Mouse (Mus musculus) heart, postnatal 14 days (tissue): ENCODE measurements around the gene Gatad2a. TPM values are rescaled to one million over a fixed set of nuclear protein-coding genes. Genes with fewer than 3 reads are reported as not detected.
A peak's percentile ranks its signal among the peaks of the same experiment; 100 is the strongest.
"Not testable (repeated sequence)": the region's sequence is repeated elsewhere in the genome, so short reads cannot be mapped to it uniquely, and the experiment has no call there.

Experiments used
- DNase-seq, 2 experiments: peaks; one replicate each; pipeline ENCODE4 v3.0.0; 2021 to 2022
- intact Hi-C: fragments of 180-260 bp; cut with DNase I; formaldehyde crosslinking; loops from one replicate; pipeline ENCODE4 v1.15.1; 2025
- long read RNA-seq, 2 experiments: library from polyadenylated mRNA; stranded (forward); transcript quantifications; one replicate each; pipeline ENCODE4 v2.0.0; 2021
- total RNA-seq, 2 experiments: library from RNA; stranded (reverse); gene quantifications; 2 replicates each; pipeline ENCODE4 v1.2.3; 2021

Gene Gatad2a
- total RNA-seq: 10 to 100 TPM; 41.7 to 41.9 TPM
- long read RNA-seq, experiment 1, transcript Gatad2a-206 (13 exons, 3,622 nt): minor isoform, 10 of 59 reads
- long read RNA-seq, experiment 1, transcript Gatad2a-202 (13 exons, 3,363 nt): major isoform, 12 of 59 reads
- long read RNA-seq, experiment 1, partial matches to known transcripts: 10 of 59 reads
- long read RNA-seq, experiment 1, other reads (novel, unspliced or antisense): 27 of 59 reads
- long read RNA-seq, experiment 2, transcript Gatad2a-206 (13 exons, 3,622 nt): minor isoform, 7 of 55 reads
- long read RNA-seq, experiment 2, transcript Gatad2a-202 (13 exons, 3,363 nt): major isoform, 15 of 55 reads
- long read RNA-seq, experiment 2, partial matches to known transcripts: 4 of 55 reads
- long read RNA-seq, experiment 2, other reads (novel, unspliced or antisense): 28 of 55 reads

- intact Hi-C loops: loop anchor here (2.0 kb wide), 1 partner anchor 17 kb away; no protein-coding TSS in a partner anchor
- DNase-seq: peak; percentile 100
These were observed at the start of gene Gatad2a for GRCm38 (mm10) chr8:69995776-69996588. Gene Gatad2a, minus strand, starts transcription at chr8:69996384.

DNA sequence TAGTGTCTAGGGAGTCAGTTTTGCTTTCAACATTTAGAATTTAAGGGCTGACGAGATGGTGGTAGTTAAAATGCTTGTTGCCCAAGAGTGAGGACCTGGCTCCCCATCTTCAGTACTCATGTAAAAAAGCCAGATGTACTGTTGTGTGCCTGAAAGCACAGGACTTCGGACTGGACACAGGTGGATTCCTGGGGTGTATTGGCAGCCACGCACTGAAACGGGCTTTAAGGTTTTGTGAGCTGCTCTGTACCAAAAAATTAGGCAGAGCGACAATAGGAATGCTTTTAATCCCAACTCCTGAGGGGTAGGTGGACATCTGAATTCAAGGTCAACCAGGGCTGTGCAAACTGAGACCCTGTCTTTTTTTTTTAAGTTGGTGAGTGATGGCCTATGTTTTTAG is 47.8 kb upstream of the Gatad2a start:
- intact Hi-C loops: no loop called here
- no peak for DNase-seq

- intact Hi-C loops: no loop called here
- DNase-seq: peak; percentile 96 to 98
These were observed 46.6 kb upstream of the Gatad2a start, which contains the start of the genes Mau2 and Sugp1 for GRCm38 (mm10) chr8:70042583-70043455. Gene Mau2, minus strand, starts transcription at chr8:70042734. Gene Sugp1, plus strand, starts transcription at chr8:70042813.

- peak in 1 of 2 experiments; percentile 41 for DNase-seq
These were observed 45.8 kb upstream of the Gatad2a start for GRCm38 (mm10) chr8:70041885-70042546.

DNA sequence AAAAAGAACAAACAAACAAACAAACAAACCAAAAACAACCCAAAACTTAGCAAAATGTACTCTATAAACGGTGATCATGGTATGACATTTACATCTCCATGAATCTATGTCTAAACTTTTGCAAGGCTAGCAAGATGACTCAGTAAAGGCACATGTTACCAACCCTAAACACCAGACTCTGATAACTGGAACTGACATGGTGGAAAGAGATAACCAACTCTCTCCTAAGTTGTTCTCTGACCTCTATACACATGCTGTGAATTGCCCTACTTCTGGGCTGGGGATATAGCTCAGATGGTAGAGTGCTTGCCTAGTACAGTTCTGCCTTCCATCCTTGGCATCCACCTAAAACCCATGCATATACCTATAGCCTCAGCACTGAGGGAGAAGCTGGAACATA is 41.8 kb upstream of the Gatad2a start:
- intact Hi-C loops: no loop called here
- DNase-seq: no peak

More at GRCm38 (mm10) chr8:70041885-70042546, 45.8 kb upstream of the Gatad2a start:
- intact Hi-C loops: no loop called here

DNA sequence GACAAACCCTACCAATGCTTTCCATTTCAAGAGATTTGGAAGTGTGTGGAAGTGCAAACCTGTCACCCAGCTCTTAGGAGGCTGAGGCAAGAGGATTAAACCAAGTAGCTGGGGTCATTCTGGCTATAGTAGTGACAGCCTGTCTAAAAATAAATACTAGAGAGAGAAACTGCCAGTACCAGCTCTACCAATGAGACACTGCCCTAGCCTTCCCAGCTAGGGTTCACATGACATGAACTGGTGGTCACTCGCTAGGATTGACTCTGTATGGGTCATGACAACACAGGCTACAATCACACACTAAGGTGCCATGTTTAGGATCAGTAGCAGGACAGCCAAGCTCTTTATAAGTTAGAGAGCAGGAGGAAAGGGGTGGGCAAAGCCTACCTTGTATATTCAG is 34.1 kb upstream of the Gatad2a start:
- intact Hi-C loops: no loop called here
- no peak for DNase-seq

- no peak for DNase-seq
- intact Hi-C loops: no loop called here
These were observed 30.0 kb upstream of the Gatad2a start for GRCm38 (mm10) chr8:70026151-70026550.

DNA sequence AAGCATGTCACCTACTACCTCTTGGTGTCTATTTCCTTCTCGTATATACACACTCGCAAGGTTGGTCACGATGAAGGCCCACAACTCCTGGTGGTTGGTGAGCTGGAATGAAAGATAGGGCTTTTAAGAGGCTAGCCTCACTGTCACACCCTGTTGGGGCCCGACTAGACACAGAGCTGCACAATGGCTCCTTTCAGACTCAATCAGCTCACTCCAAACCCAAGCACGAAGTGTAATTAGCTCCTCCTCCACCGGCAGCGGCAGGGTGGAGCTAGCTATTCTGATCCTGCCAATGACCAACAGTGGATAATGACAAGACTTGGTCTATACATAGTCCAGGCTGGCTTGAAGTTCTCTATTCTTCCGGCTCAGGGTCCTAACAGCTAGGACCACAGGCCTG is 27.4 kb upstream of the Gatad2a start:
- intact Hi-C loops: no loop called here
- DNase-seq: no peak

GRCm38 (mm10) chr8:70015017-70015416 is 18.8 kb upstream of the Gatad2a start:
- no peak for DNase-seq
- intact Hi-C loops: no loop called here

GRCm38 (mm10) chr8:70012763-70013162 is 16.6 kb upstream of the Gatad2a start:
- intact Hi-C loops: no loop called here
- no peak for DNase-seq

DNA sequence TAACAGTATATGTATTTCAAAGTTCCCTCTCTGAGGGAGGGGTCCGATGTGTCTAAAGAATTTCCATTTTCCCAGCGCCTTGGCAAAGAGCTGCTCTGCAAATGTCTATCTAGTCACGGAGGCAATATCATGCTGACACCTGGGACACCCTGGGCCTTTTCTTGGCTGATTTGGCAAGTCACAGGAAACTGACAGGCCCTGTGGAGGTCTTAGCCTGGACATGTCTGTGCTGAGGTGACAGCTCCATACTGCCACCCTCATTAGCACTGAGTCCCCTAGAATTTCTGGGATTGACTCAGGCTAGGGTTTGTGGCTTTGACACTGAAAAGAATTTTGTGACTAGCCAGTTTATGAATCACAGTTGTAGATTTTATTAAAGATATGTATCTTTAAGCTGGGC is 16.2 kb upstream of the Gatad2a start:
- no peak for DNase-seq
- intact Hi-C loops: no loop called here

DNA sequence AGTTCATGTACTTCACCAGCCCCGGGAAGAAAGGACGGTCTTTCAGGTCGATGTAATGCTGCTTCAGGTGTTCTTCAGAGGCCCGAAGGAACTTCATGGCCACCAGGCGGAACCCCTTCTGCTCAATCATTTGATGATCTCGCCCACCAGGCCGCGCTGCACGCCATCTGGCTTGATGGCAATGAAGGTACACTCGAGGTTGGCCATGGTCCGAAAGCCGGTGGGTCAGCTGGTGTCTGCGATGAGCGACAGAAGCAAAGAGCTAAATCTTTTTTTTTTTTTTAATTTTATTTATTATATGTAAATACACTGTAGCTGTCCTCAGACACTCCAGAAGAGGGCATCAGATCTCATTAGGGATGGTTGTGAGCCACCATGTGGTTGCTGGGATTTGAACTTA is 14.6 kb upstream of the Gatad2a start:
- DNase-seq, intact Hi-C loops: not testable (repeated sequence)

DNA sequence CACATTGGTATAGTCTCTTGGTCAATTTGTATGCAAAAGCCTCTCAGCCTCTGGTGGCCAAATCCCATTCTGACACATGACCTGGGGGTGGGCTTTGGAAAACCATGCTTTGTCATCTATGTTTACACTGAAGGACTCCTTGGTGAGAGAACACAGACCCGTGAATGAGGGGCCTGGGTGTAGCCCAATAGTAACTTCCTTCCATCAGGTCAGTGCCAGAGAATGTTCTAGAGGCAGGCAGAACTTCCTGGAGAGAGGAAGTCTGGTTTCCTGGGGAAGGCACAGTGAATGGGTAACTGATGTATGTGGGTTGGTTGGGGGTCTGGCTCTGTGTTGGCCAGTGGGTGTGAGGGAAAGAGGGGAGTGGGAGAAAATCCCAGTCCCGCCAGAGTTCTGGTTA is 9.0 kb upstream of the Gatad2a start:
- intact Hi-C loops: no loop called here
- peak; percentile 12 to 16 for DNase-seq

DNA sequence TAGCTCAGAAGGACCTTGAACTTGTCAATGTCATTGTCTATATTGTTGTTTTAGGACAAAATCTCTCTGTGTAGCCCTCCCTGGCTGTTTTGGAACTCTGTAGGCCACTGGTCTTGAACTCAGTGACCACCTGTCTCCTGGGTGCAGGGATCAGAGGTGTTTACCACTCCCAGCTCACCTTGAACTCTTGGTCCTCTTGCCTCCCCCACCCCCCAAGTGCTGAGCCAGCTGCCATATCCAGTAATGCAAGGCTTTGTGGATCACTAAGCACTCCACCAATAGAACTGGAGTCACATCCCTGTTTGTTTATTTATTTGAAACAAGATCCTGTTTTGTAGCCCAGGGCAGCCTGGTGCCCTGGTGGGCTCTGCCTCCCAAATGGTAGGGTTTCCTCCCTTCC is 8.2 kb upstream of the Gatad2a start:
- no peak for DNase-seq
- intact Hi-C loops: no loop called here

GRCm38 (mm10) chr8:70003204-70003657 is 7.0 kb upstream of the Gatad2a start:
- intact Hi-C loops: no loop called here
- no peak for DNase-seq

DNA sequence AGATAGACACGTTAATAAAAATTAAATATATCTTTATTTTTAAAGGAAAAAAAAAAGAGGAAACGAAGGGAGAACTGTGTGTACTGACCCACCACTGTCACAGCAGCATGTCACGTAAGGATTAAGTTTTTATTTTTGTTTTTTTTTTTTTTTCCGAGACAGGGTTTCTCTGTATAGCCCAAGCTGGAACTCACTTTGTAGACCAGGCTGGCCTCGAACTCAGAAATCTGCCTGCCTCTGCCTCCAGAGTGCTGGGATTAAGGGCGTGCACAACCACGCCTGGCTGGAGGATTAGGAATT is 5.7 kb upstream of the Gatad2a start:
- not testable (repeated sequence) for DNase-seq
- intact Hi-C loops: loop anchor here (1.0 kb wide), 1 partner anchor 83 kb away; no protein-coding TSS in a partner anchor

DNA sequence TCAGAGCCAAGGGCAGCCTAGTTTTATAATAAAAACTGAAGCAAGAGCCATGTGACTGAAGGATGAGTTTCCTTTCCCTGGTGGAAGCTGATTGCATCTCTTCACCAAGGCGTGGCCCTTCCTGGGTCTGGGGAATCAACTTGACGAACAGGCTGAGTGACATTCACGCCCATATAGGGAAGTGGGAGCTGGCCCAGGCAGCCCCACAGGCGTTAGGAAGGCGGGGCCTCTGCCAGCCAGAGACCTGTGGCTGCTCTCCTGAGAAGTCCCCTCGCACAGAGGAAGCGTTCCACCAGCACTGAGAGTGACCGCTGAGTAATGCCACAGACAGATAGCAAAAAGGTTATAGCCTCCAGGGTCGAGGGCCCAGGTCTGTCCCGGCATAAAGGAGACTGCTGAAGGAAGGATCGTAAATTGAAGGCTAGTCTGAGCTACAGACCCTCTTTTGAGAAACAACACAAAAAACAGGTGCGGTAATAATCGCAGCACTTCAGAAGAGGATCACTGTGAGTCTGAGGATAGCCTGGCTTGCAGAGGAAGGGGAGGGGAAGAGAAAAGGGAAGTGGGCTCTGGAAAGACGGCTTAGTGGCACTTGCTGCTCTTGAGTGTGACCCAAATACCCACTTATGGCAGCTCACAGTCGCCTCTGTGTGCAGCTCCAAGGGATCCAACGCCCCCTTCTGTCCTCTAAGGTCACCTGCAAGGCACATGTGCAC is 5.2 kb upstream of the Gatad2a start:
- peak; percentile 54 to 65 for DNase-seq
- intact Hi-C loops: loop anchor here (1.0 kb wide), 1 partner anchor 82 kb away; no protein-coding TSS in a partner anchor

- no peak for DNase-seq
- intact Hi-C loops: no loop called here
These were observed 4.0 kb upstream of the Gatad2a start for GRCm38 (mm10) chr8:70000226-70000625.

DNA sequence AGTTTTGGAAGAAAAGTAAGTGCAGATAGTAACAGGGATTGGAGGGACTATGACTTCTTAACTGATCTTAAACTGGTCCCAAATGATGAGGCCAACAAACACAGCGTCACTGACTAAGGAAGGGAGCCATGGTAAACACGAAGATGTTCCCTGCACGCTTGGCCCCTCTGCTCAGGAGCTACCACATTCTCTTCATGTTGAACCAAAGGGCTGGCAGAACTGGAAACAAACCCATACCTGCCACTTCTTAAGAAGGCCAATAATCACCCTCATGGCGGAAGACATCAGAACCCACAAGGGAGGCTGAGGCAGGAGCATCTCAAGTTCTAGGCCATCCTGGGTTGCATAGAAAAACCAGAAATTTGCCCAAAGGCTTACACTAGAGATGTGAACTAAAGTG is 3.1 kb upstream of the Gatad2a start:
- no peak for DNase-seq

More for the DNA sequence above, 3.1 kb upstream of the Gatad2a start:
- intact Hi-C loops: no loop called here
